Mouse (Mus musculus) kidney, postnatal 14 days (tissue): Measurements from ENCODE around the gene H2afj.
A peak's percentile ranks its signal among the peaks of the same experiment; 100 is the strongest.

Experiments
- DNase-seq: peaks from one replicate; pipeline ENCODE4 v3.0.0; 2022; ENCODE audit warnings: mixed read lengths

H2afj gene

DNA sequence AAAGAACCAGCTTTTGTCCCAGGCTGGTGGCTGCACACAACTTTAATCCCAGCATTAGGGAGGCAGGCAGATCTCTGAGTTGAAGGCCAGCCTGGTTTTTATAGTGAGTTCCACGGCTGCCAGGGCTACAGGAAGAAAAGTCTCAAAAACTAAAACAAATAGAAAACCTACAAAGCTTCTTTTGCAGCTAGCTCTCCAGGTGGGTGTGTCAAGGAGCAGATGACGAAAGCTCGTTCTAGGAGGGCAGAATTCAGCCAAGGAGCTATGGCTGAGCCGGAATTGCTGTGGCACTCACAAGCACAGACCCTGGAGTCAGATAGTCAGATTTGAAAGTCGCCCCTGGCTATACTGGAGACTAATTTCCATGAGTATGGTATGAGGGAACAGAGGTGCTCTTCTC, 1.2 kb upstream of the H2afj start:
- DNase-seq, result no peak

- DNase-seq, result no peak
These were observed 540 bp upstream of the H2afj start for GRCm38 (mm10) chr6:136807395-136808013.

DNA sequence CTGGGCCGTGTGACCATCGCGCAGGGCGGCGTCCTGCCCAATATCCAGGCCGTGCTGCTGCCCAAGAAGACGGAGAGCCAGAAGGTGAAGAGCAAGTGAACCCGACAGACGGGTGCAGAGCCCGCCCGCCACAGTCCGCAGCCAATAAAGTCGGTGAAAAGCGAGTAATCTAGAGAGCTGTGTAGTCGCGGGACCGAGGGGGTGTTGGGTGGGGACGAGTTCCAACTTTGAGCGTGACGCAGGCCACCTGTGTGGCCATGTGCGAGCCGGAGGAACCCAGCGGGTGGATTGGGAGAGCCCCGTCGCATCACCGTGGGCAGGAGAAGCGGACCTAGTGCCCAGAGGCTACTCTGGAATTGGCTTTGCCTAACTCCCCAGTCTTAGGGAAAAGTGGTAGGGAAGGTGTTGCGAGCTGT, 595 bp downstream of the H2afj start:
- DNase-seq, result no peak

DNA sequence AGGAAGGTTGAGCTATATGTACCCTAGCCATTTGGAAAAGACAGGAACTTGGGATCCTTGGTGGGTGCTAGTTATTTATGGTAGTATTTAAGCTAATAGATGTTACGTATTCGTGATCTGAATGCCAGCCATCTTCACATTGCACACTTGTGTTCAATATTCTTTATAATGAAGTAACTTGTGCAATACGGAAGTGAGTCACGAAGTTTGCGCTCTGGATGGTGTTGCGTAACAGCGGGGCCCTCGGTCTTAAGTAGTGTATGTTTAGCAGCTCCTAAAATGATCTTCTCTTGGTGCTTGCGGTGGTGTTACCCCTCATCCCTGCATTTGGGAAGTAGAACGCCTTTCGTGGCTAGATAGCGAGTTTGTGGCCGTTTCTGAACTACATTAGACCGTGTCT, 1.0 kb downstream of the H2afj start:
- DNase-seq, result peak; percentile 44

DNA sequence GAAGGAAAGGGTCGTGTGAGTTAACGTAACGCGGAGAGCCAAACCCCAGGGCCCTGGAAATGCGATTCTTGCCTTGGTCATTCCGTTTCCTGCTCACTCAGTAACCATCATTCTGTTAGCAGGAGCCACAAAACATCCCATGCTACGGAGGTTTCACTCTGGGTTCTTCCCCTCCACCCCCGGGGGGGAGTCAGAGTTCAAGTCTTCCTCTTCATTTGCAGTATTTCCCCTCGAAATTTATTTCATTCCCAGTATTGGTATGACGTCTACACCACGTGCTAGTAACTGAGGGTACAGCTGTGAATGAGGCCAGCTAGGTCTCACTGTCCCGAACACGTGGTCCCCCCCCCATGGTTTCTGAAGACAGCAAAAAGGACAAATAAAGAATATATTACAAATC, 1.6 kb downstream of the H2afj start:
- no peak for DNase-seq

DNA sequence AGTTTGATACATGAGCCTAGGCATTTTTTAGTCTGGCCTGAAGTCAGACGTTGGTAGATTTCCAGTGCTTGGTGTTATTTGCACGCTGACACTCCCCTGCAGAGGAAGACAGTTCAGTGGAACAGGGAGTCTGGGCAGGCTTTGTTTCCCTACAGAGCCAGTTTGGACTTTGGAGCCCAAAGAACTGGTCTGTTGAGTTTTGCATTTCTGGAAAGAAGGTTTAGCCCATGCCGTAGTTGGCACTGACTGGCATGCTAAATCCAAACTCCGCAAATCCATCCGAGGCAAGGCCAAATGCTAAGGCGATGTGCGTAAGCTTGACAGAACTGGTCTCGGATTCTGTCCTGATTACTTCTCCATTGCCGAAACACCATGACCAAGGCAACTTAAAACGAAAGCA, 3.2 kb downstream of the H2afj start:
- peak; percentile 40 for DNase-seq

DNA sequence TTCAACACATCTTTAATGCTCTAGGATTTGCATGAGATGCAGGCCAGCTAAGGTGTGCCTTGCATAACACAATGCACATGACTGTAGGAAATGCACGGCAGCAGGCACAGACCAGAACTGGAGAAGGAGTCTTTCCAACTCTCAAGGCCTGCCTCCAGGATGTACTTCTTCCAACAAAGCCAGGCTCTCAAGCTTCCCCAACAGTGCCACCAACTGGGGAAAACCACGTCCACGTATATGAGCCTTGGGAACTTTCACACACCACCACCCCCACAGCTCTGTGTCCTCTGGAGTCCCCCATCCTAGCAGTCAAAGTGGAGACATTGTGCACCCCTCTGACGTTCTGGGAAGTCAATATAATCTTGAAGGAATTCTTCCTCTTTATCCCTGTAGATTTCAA, 5.1 kb downstream of the H2afj start:
- DNase-seq, result no peak

- DNase-seq, result no peak
These were observed 7.3 kb downstream of the H2afj start for GRCm38 (mm10) chr6:136815381-136815780.

- no peak for DNase-seq
These were observed 8.8 kb downstream of the H2afj start for GRCm38 (mm10) chr6:136816826-136817225.

DNA sequence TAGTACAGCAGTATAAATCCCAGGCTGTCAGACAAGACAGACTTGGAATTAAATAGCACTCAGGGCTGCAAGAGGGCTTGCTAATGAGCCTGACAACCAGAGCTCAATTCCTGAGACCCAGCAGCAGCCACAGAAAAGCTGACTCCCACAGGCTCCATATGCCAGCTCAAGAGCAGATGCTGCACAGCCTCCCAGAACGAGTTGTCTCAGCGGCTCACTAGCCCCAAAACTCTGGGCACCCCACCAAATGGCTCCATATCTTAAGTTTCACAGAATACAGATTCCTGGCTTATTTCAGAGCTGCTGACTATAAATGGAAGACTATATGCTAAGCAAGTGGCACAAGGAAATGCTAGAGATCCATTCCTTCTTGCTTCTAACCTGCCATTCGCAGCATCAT, 9.5 kb downstream of the H2afj start:
- no peak for DNase-seq

DNA sequence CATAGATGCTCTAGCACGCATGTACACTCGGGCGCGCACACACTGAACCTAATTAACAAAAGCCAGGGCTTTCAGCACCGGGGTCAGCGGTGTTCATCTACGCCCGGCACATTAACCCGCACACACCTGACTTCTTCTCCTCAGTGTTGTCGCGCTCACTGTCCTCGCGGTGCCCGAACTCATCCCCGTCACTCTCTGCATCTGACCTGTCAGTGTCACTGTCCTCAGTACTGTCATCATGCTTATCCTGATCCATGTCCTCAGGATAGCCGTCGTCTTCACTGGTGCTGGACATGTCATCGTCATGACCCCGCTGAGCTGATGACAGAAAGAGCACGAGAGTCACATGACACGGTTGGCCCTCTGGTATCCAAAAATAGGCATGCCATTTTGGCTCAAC, 12.3 kb downstream of the H2afj start:
- no peak for DNase-seq

DNA sequence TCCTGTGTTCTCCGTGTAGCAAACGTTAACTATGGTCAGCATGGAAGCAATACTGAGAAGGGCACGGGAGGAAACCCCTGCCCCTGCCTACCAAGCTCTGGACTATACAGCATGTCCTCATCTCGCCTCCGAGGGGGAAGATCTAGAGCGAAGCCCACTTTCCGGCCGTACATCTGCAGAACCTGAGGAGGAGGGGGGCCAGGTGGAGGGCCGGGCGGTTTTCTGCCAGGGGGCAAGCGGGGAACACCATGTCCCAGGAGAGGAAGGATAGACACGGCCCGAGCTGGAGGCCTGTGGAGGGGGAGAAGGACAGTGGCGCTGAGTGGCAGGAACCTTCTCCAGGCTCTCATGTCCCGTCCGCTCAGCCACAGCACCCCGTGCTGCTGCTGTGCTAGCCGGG, 13.0 kb downstream of the H2afj start:
- DNase-seq, result no peak

GRCm38 (mm10) chr6:136824987-136825386, 16.9 kb downstream of the H2afj start:
- no peak for DNase-seq

DNA sequence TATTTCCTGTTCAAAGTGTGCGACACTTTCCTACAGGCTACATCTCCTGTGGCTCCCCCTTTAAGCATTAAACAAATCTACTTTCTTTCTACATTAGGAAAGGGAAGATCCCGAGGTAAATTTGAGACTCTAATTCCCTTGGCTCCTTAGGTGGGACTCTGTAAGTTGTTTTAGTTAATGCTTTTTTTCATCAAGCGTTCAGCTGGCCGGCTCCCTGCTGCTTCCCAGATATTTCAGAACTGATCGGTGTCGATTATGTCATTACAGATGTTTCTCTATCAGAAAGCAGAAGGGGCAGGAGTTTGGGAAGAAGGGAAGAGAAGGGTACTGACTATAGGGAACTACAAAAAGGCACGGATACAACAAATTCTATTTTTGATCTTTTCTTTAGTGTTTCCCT, 19.1 kb downstream of the H2afj start:
- DNase-seq, result no peak

GRCm38 (mm10) chr6:136827516-136827880, 19.5 kb downstream of the H2afj start, which contains the start of gene BC049715:
Gene BC049715, plus strand, starts transcription at chr6:136827626.
- DNase-seq, result no peak

- peak; percentile 97 for DNase-seq
These were observed 20.0 kb downstream of the H2afj start, which contains the start of gene Wbp11 for GRCm38 (mm10) chr6:136827881-136828561. Gene Wbp11, minus strand, starts transcription at chr6:136828233.

DNA sequence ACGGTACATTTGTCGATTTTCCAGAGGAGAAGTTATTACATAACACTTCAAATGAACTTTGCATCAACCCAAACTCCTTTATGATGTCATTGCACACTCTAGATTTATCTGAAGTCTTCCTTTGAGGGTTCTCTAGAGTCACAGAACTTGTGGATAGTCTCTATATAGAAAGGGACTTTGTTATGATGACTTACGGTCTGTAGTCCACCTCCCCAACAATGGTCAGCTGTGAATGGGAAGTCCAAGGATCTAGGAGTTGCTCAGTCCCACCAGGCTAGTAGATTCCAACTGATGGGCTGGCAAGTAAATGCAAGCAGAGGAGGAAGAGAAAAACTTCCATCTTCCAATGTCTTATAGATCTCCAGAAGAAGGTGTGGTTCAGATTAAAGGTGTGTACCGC, 20.6 kb downstream of the H2afj start:
- DNase-seq, result no peak

- no peak for DNase-seq
These were observed 23.7 kb downstream of the H2afj start for GRCm38 (mm10) chr6:136831712-136832111.

GRCm38 (mm10) chr6:136835352-136835751, 27.3 kb downstream of the H2afj start, which contains the start of gene Smco3:
Gene Smco3, minus strand, starts transcription at chr6:136835452.
- no peak for DNase-seq

DNA sequence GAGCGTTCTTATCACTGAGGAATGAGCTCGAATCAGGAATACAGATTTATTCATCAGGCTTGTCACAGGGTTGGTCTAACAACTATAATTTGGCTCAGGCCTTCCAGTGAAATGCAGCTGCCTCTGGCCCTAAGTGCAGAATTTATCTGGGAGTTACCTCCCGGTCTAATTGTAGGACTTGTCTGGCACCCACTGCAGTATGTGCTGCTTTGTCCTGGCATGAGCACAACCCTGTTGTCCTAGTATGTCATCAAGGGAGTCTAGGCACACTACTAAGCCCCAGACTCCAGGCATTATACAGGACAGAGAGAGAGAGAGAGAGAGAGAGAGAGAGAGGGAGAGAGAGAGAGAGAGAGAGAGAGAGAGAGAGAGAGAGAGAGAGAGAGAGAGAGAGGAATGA, 29.3 kb downstream of the H2afj start:
- DNase-seq, result no peak

DNA sequence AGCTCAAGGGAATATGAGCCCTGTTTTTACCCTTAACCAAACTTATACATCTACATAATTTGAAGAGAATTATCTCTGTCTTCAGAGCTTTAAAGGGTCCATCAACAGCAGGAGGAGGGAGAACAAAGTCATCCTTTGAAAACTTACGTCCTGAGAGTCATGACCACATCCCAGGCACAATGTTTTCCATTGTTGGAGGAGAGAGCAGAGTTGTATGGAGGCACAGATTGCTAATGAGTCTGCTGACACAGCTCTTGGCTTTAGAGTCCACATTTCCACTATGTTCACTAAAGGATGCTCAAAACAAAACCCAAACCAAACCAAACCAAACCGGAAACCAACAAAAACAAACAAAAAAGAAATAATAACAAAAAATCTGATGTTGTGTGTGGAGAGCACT, 36.9 kb downstream of the H2afj start:
- DNase-seq, result no peak

DNA sequence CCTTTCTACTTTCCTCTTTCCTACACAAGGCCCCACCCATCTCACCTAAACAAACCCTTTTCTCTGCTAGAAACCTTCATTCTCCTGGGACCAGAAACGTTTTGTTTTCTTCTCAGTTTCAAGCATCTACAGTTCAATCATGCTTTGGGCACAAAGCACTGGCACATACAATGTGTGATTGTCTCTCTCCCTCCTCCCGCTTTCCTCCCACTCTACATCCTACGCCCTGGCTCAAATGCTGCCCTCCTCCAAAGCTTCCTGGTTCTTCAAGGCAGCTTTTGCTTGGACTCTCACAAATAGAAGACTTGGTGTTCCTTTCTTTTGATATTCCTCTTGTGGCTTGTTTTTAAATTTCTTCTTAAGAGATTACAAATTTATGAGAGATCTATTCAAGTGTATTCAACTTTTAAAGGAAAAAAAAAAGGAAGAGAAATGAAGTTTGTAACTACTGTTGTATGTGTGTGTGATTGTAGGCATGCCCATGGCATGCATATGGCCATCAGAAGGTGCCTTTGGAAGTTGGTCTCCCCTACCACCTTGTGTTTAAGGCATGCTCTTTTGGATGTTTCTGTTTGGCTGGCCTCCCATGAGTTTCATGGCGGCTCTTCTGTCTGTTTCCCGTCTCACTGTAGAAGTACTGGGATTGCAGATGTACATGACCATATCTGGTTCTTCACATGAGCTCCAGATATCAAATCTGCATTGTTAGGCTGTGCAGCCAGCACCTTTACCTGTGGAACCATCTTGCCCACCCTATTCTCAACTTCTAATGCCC, 37.8 kb downstream of the H2afj start:
- DNase-seq, result no peak

- DNase-seq, result no peak
These were observed 39.2 kb downstream of the H2afj start for GRCm38 (mm10) chr6:136847267-136847666.

DNA sequence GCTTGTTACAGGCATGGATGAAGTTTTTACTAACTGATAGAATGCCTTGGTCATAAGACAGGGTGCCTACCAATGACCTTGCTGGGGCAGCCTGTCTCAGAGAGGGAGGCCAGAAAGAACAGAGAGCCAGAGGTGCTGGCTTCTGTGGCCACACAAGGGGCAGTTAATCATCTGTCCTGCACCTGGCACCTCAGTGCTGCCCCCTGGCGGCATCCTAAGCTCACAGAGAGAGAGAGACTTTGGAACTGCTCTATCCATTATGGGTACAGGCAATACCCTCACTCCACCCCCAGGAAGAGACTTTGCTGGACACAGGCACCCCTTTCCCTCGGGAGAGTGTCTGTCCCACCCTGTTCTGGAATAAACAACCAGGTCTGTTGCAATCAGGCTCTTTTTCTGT, 39.7 kb downstream of the H2afj start:
- peak; percentile 57 for DNase-seq
